Mouse (Mus musculus): ENCODE measurements around the gene Tmem262.

Gene Tmem262

GRCm38 (mm10) chr19:6061021-6061533 is 18.8 kb upstream of the Tmem262 start, which contains the start of gene Znhit2:
Gene Znhit2 (plus strand): TSS chr19:6061192.
- DNase-seq (ENCODE audit: low spot score in 2 of 2) = peak; percentile 91 to 93

- DNase-seq (ENCODE audit: low spot score in 2 of 2) = peak in 1 of 2 experiments; percentile 53
Measured at GRCm38 (mm10) chr19:6061641-6062302, 18.1 kb upstream of the Tmem262 start.

- no peak for DNase-seq (ENCODE audit: low spot score in 2 of 2)
Measured at GRCm38 (mm10) chr19:6062418-6062817, 17.4 kb upstream of the Tmem262 start.

GRCm38 (mm10) chr19:6063081-6063480 is 16.8 kb upstream of the Tmem262 start:
- no peak for DNase-seq (ENCODE audit: low spot score in 2 of 2)

GRCm38 (mm10) chr19:6066571-6066970 is 13.3 kb upstream of the Tmem262 start:
- DNase-seq (ENCODE audit: low spot score in 2 of 2) = no peak

- peak; percentile 73 to 83 for DNase-seq (ENCODE audit: low spot score in 2 of 2)
Measured at GRCm38 (mm10) chr19:6067011-6067723, 12.7 kb upstream of the Tmem262 start.

GRCm38 (mm10) chr19:6067724-6068415 is 12.0 kb upstream of the Tmem262 start, which contains the start of gene Tm7sf2:
Gene Tm7sf2 (minus strand): TSS chr19:6068373.
- DNase-seq (ENCODE audit: low spot score in 2 of 2) = peak; percentile 88 to 90

GRCm38 (mm10) chr19:6068951-6069350 is 10.9 kb upstream of the Tmem262 start:
- DNase-seq (ENCODE audit: low spot score in 2 of 2) = no peak

GRCm38 (mm10) chr19:6069851-6070250 is 10.0 kb upstream of the Tmem262 start:
- DNase-seq (ENCODE audit: low spot score in 2 of 2) = no peak

GRCm38 (mm10) chr19:6070571-6071250 is 9.1 kb upstream of the Tmem262 start:
- no peak for DNase-seq (ENCODE audit: low spot score in 2 of 2)

GRCm38 (mm10) chr19:6071261-6071660 is 8.6 kb upstream of the Tmem262 start:
- DNase-seq (ENCODE audit: low spot score in 2 of 2) = no peak

GRCm38 (mm10) chr19:6073889-6074288 is 5.9 kb upstream of the Tmem262 start:
- no peak for DNase-seq (ENCODE audit: low spot score in 2 of 2)

GRCm38 (mm10) chr19:6076564-6077393 is 3.1 kb upstream of the Tmem262 start, which contains the start of gene Vps51:
Gene Vps51 (minus strand): TSS chr19:6077231.
- peak; percentile 75 to 82 for DNase-seq (ENCODE audit: low spot score in 2 of 2)

- no peak for DNase-seq (ENCODE audit: low spot score in 2 of 2)
Measured at GRCm38 (mm10) chr19:6082156-6082555, 2.3 kb downstream of the Tmem262 start, which contains the start of gene Gm28374. Gene Gm28374 (minus strand): TSS chr19:6082256.

GRCm38 (mm10) chr19:6084478-6085248 is 4.8 kb downstream of the Tmem262 start, which contains the start of the genes Zfpl1 and Cdca5:
Gene Zfpl1 (minus strand): TSS chr19:6084956.
Gene Cdca5 (plus strand): TSS chr19:6084983.
- peak; percentile 96 to 97 for DNase-seq (ENCODE audit: low spot score in 2 of 2)

GRCm38 (mm10) chr19:6085417-6085879 is 5.6 kb downstream of the Tmem262 start:
- DNase-seq (ENCODE audit: low spot score in 2 of 2) = peak in 1 of 2 experiments; percentile 48

- DNase-seq (ENCODE audit: low spot score in 2 of 2) = no peak
Measured at GRCm38 (mm10) chr19:6088841-6089240, 9.0 kb downstream of the Tmem262 start.

GRCm38 (mm10) chr19:6094119-6094518 is 14.3 kb downstream of the Tmem262 start, which contains the start of gene AC131692.1:
Gene AC131692.1 (plus strand): TSS chr19:6094419.
- no peak for DNase-seq (ENCODE audit: low spot score in 2 of 2)

GRCm38 (mm10) chr19:6097847-6098246 is 18.0 kb downstream of the Tmem262 start:
- DNase-seq (ENCODE audit: low spot score in 2 of 2) = no peak
